Mouse (Mus musculus) midbrain, embryonic 14.5 days (tissue): ENCODE measurements around the gene Ankrd63. TPM values are rescaled to one million over a fixed set of nuclear protein-coding genes. Genes with fewer than 3 reads are reported as not detected.
A peak's percentile ranks its signal among the peaks of the same experiment; 100 is the strongest.

Source experiments
- ATAC-seq: fragments of 200-750 bp; cut with Nextera tagmentation; 2 replicates; pipeline ENCODE4 v1.8.0; 2017; ENCODE audit warnings: moderate number of reproducible peaks, moderate library complexity; ENCODE audit not compliant: low FRiP score, low TSS enrichment
- DNase-seq: peaks from one replicate; pipeline ENCODE4 v3.0.0-alpha.2; 2015
- H3K27ac ChIP-seq: fragments of 300-500 bp; sonication (generic); replicated peaks from 2 replicates; pipeline ENCODE4 v1.5.1; 2014; ENCODE audit warnings: mild to moderate bottlenecking, low read depth, low read length, moderate library complexity
- H3K27me3 ChIP-seq: fragments of 300-500 bp; sonication (generic); 2 replicates; pipeline ENCODE4 v1.6.1; 2014; ENCODE audit warnings: low read length, control low read depth, mixed read lengths; ENCODE audit not compliant: control insufficient read depth, insufficient read depth
- H3K36me3 ChIP-seq: fragments of 300-500 bp; sonication (generic); 2 replicates; pipeline ENCODE4 v1.6.1; 2014; ENCODE audit warnings: low read length, control low read depth; ENCODE audit not compliant: control insufficient read depth, insufficient read depth
- H3K4me1 ChIP-seq: fragments of 300-500 bp; sonication (generic); 2 replicates; pipeline ENCODE4 v1.6.1; 2014; ENCODE audit warnings: mild to moderate bottlenecking, antibody characterized with exemption, low read length, control low read depth; ENCODE audit not compliant: control insufficient read depth, insufficient read depth
- H3K4me2 ChIP-seq: fragments of 300-500 bp; sonication (generic); 2 replicates; pipeline ENCODE4 v1.6.1; 2014; ENCODE audit warnings: mild to moderate bottlenecking, low read length, moderate library complexity
- H3K4me3 ChIP-seq: fragments of 300-500 bp; sonication (generic); replicated peaks from 2 replicates; pipeline ENCODE4 v1.5.1; 2014; ENCODE audit warnings: low read depth, low read length
- H3K9ac ChIP-seq: fragments of 300-500 bp; sonication (generic); replicated peaks from 2 replicates; pipeline ENCODE4 v1.6.1; 2014; ENCODE audit warnings: mild to moderate bottlenecking, low read length, moderate library complexity
- H3K9me3 ChIP-seq: fragments of 300-500 bp; sonication (generic); 2 replicates; pipeline ENCODE4 v1.6.1; 2016; ENCODE audit warnings: low read length, control low read depth, mixed read lengths; ENCODE audit not compliant: control insufficient read depth
- WGBS: fragments of 180-500 bp; shearing (Covaris S2); extraction: QIAGEN DNeasy Blood & Tissue Kit; methylation state at CpG from one replicate; pipeline ENCODE4 v1.1.7; 2014; 5-methylcytosine and 5-hydroxymethylcytosine counted together
- polyA plus RNA-seq: library from polyadenylated mRNA; unstranded; fragments of >200 nt; fragmentation: Nextera tagmentation; extraction: Ambion mirVana; gene quantifications from 2 replicates; pipeline ENCODE4 v1.2.1, GENCODE M21; 2014

The Ankrd63 gene
- polyA plus RNA-seq, 1 experiment from 2014 or later, result not detected

DNA sequence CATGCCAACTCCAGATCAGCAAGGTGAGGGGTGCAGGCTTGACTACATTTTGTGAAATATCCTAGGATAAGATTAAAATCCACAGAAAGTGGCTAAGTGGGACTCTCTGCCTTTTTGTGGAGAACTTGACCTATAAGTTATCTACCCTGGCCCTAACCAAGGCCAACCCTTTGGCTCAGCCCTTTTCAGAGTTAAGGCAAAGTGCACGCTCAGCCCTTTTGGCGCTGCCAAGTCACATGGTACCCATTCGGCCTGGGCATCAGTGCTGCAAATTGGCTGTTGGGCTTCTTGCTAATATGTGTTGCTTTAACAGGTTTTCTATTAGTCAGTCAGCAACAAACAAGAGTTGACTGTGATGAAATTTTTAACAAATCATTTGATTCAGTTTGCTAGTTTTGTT lies 16.0 kb downstream of the Ankrd63 start:
- WGBS, result 90% methylated on average over 3 of the region's 3 CpGs
- Histone ChIP-seq H3K27ac (no peak overlapping the region), H3K4me3 (no peak overlapping the region), H3K4me2 (no peak overlapping the region), H3K9me3 (no peaks in the 10 kb centered on the region), H3K4me1 (no peaks in the 10 kb centered on the region), H3K9ac (no peak overlapping the region), H3K27me3 (no peaks in the 10 kb centered on the region), H3K36me3 (peaks cover 5% of the 10 kb centered on the region; the same call in 1 of the 2 replicates)
- ATAC-seq, result no peak
- DNase-seq, result no peak

- Histone ChIP-seq H3K27me3 (no peaks in the 10 kb centered on the region), H3K9me3 (no peaks in the 10 kb centered on the region), H3K4me2 (no peak overlapping the region), H3K4me3 (no peak overlapping the region), H3K9ac (no peak overlapping the region), H3K4me1 (no peaks in the 10 kb centered on the region), H3K27ac (no peak overlapping the region), H3K36me3 (peaks cover 5% of the 10 kb centered on the region; the same call in 1 of the 2 replicates)
- DNase-seq, result no peak
- WGBS, result 84% methylated on average over 8 of the region's 8 CpGs
- ATAC-seq, result no peak
These were observed 17.1 kb downstream of the Ankrd63 start for GRCm38 (mm10) chr2:118686693-118687092.

DNA sequence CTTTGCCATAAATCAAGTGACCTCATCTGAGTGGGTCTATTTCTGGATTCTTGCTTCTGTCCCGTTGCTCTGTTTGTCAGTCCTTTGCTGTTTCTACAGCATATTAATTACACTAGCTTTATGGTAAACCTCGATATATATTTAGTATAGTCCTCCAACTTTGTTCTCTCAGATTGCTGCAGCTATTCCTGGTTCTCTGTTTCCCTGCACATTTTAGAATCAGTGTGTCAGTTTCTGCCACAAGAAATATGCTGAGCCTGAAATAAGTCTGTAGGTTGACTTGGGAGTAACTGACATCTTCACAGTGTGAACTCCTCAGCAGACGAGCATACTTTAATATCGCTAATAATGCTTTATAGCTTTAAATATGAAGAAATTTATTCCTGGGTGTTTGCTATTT lies 18.7 kb downstream of the Ankrd63 start:
- H3K9ac ChIP-seq, result no peak overlapping the region
- WGBS, result 93% methylated on average over 4 of the region's 4 CpGs

GRCm38 (mm10) chr2:118682544-118683260 lies 21.1 kb downstream of the Ankrd63 start:
- ATAC-seq, result no peak
- H3K4me3 ChIP-seq, result no peak overlapping the region

More for the DNA sequence above, 18.7 kb downstream of the Ankrd63 start:
- H3K27ac ChIP-seq, result no peak overlapping the region
- no peaks in the 10 kb centered on the region for H3K27me3 ChIP-seq
- no peak overlapping the region for H3K4me2 ChIP-seq
- H3K4me3 ChIP-seq, result no peak overlapping the region
- no peak for DNase-seq
- H3K36me3 ChIP-seq, result peaks cover 3% of the 10 kb centered on the region; the same call in 1 of the 2 replicates
- no peaks in the 10 kb centered on the region for H3K4me1 ChIP-seq
- H3K9me3 ChIP-seq, result no peaks in the 10 kb centered on the region
- no peak for ATAC-seq

GRCm38 (mm10) chr2:118680926-118681325 lies 22.8 kb downstream of the Ankrd63 start:
- no peak overlapping the region for H3K4me2 ChIP-seq
- DNase-seq (no peak), ATAC-seq (no peak)
- H3K9ac ChIP-seq, result no peak overlapping the region
- no peaks in the 10 kb centered on the region for H3K36me3 ChIP-seq
- H3K4me1 ChIP-seq, result peaks cover 14% of the 10 kb centered on the region; the same call in 1 of the 2 replicates
- no peak overlapping the region for H3K4me3 ChIP-seq
- no peaks in the 10 kb centered on the region for H3K9me3 ChIP-seq
- no peak overlapping the region for H3K27ac ChIP-seq
- WGBS, result 95% methylated on average over 6 of the region's 6 CpGs
- H3K27me3 ChIP-seq, result peaks cover 31% of the 10 kb centered on the region

More at GRCm38 (mm10) chr2:118682544-118683260, 21.1 kb downstream of the Ankrd63 start:
- Histone ChIP-seq H3K4me1 (peaks cover under 1% of the 10 kb centered on the region; the same call in 1 of the 2 replicates), H3K36me3 (no peaks in the 10 kb centered on the region), H3K27me3 (peaks cover 14% of the 10 kb centered on the region), H3K9ac (no peak overlapping the region), H3K4me2 (no peak overlapping the region), H3K9me3 (no peaks in the 10 kb centered on the region), H3K27ac (no peak overlapping the region)
- 57% methylated on average over 8 of the region's 8 CpGs for WGBS
- DNase-seq, result no peak

DNA sequence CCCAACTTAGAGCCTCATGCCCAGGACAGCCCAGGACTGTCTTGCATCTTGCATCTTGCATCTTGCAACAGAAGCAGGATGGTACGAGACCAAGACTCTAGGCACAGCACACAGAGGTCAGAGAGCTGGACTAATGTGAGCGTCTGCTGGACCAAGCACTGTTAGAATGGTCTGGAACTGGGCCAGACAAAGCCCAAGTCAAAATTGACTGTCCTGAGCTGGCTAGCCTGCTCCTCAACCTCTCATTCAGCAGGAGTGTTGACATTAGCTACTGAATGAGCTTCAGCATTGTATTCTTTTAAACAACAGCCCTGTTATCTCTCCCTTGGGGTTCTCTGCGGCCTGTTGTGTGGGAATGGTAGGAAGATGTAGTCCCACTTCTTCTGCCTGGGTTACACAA lies 24.2 kb downstream of the Ankrd63 start:
- DNase-seq, result no peak
- no peak overlapping the region for H3K4me3 ChIP-seq
- 83% methylated on average over 3 of the region's 3 CpGs for WGBS

GRCm38 (mm10) chr2:118677817-118678216 lies 25.9 kb downstream of the Ankrd63 start:
- Histone ChIP-seq H3K27me3 (peaks cover 40% of the 10 kb centered on the region), H3K4me3 (peak overlapping the region; percentile 45), H3K4me2 (peak overlapping the region; percentile 98), H3K27ac (no peak overlapping the region), H3K4me1 (peaks cover 14% of the 10 kb centered on the region; the same call in 1 of the 2 replicates), H3K9me3 (no peaks in the 10 kb centered on the region), H3K36me3 (no peaks in the 10 kb centered on the region), H3K9ac (peak overlapping the region; percentile 51; the same call in 1 of the 2 replicates)
- ATAC-seq, result peak; percentile 12; the same call in 1 of the 2 replicates
- WGBS, result 22% methylated on average over 4 of the region's 4 CpGs
- DNase-seq, result peak; percentile 23

More for the DNA sequence above, 24.2 kb downstream of the Ankrd63 start:
- Histone ChIP-seq H3K4me1 (peaks cover 14% of the 10 kb centered on the region; the same call in 1 of the 2 replicates), H3K27ac (no peak overlapping the region), H3K9ac (no peak overlapping the region), H3K27me3 (peaks cover 40% of the 10 kb centered on the region), H3K9me3 (no peaks in the 10 kb centered on the region), H3K36me3 (no peaks in the 10 kb centered on the region), H3K4me2 (no peak overlapping the region)
- ATAC-seq, result no peak

GRCm38 (mm10) chr2:118676839-118677741 lies 26.7 kb downstream of the Ankrd63 start:
- Histone ChIP-seq H3K36me3 (no peaks in the 10 kb centered on the region), H3K27me3 (peaks cover 40% of the 10 kb centered on the region), H3K4me1 (peaks cover 14% of the 10 kb centered on the region; the same call in 1 of the 2 replicates), H3K4me2 (peak overlapping the region; percentile 98), H3K9me3 (no peaks in the 10 kb centered on the region), H3K9ac (peak overlapping the region; percentile 51; the same call in 1 of the 2 replicates), H3K27ac (no peak overlapping the region), H3K4me3 (peak overlapping the region; percentile 45)
- DNase-seq, result peak; percentile 60
- under 1% methylated on average over 84 of the region's 89 CpGs for WGBS
- ATAC-seq, result peak; percentile 39; the same call in 1 of the 2 replicates
